Mouse (Mus musculus): ENCODE data around the gene Arfrp1. TPM values are rescaled to one million over a fixed set of nuclear protein-coding genes. Genes with fewer than 3 reads are reported as not detected.

Gene Arfrp1
- polyA plus RNA-seq, 1 experiment from 2014 or later = 65.8 TPM

DNA sequence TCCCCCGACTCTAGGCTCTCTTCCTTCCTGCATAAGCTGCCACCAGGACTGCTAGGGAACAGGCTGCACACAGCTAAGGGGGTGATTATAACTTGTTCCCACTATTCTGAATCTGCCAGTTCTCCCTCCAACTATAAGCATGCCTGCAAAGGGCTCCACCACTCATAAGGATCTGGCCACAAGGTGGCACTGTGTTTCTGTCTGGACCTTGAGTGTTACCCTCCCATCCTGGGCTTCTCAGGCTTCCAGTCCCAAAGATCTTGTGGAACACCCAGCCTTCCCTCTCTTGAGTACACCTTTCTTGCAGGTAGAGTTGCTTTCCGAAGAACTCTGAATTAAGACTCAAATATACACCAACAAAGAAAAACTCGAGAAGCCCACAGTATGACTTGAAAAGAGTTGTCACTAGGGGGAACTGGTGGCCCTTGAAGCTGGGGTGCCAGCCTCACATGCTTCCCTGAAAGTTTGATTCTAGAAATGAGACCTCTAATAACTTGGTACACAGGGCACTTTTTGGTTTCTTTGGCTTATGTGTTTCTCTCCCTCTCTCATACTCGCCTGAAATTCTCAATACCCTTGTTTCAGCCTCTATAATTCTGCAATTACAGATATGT is 27.5 kb upstream of the Arfrp1 start:
- Histone ChIP-seq H3K9me3 (ENCODE audit: control insufficient read depth, low read length) (no peaks in the 10 kb centered on the region), H3K27ac (replicated peaks; ENCODE audit: low read depth, low read length) (no peak overlapping the region), H3K4me3 (replicated peaks; ENCODE audit: low read depth, low read length) (no peak overlapping the region), H3K4me2 (ENCODE audit: low read length) (no peak overlapping the region), H3K9ac (replicated peaks; ENCODE audit: low read length) (no peak overlapping the region), H3K36me3 (ENCODE audit: control insufficient read depth, insufficient read depth, low read length) (peaks cover 27% of the 10 kb centered on the region), H3K4me1 (ENCODE audit: control insufficient read depth, insufficient read depth, low read length) (no peaks in the 10 kb centered on the region), H3K27me3 (ENCODE audit: control insufficient read depth, insufficient read depth, low read length) (no peaks in the 10 kb centered on the region)
- WGBS = 34% methylated on average over 4 of the region's 4 CpGs
- ATAC-seq (ENCODE audit: low FRiP score, low TSS enrichment) = peak; percentile 62; the same call in 1 of the 2 replicates
- DNase-seq = peak; percentile 94

DNA sequence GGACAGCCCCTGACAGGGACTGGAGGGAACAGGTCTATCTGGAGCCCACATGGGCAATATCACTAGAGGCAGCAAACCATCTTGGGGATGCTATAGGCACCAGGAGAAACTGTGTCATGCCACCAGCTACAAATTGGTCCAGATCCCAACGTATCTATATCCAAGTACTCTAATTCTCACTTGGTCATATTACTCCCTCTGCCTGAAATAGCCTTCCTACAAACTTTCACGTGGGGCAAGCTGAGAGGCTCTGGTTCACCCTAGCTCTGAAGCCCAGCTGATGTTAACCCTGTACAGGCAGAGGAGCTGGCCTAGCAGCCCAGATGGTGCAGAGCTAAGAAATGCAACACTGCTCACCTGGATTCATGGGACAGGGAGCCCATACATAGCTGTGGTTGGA is 26.3 kb upstream of the Arfrp1 start:
- Histone ChIP-seq H3K4me3 (replicated peaks; ENCODE audit: low read depth, low read length) (no peak overlapping the region), H3K9ac (replicated peaks; ENCODE audit: low read length) (no peak overlapping the region), H3K4me2 (ENCODE audit: low read length) (no peak overlapping the region), H3K27me3 (ENCODE audit: control insufficient read depth, insufficient read depth, low read length) (no peaks in the 10 kb centered on the region), H3K9me3 (ENCODE audit: control insufficient read depth, low read length) (no peaks in the 10 kb centered on the region), H3K4me1 (ENCODE audit: control insufficient read depth, insufficient read depth, low read length) (no peaks in the 10 kb centered on the region), H3K36me3 (ENCODE audit: control insufficient read depth, insufficient read depth, low read length) (peaks cover 36% of the 10 kb centered on the region), H3K27ac (replicated peaks; ENCODE audit: low read depth, low read length) (no peak overlapping the region)
- WGBS = 81% methylated on average over 2 of the region's 2 CpGs
- ATAC-seq (ENCODE audit: low FRiP score, low TSS enrichment) = no peak
- DNase-seq = no peak

- no peaks in the 10 kb centered on the region for H3K9me3 ChIP-seq (ENCODE audit: control insufficient read depth, low read length)
- H3K4me2 ChIP-seq (ENCODE audit: low read length) = no peak overlapping the region
- H3K4me1 ChIP-seq (ENCODE audit: control insufficient read depth, insufficient read depth, low read length) = no peaks in the 10 kb centered on the region
- H3K36me3 ChIP-seq (ENCODE audit: control insufficient read depth, insufficient read depth, low read length) = peaks cover 37% of the 10 kb centered on the region
- ATAC-seq (ENCODE audit: low FRiP score, low TSS enrichment) = no peak
- H3K9ac ChIP-seq (replicated peaks; ENCODE audit: low read length) = no peak overlapping the region
- DNase-seq = no peak
- H3K27ac ChIP-seq (replicated peaks; ENCODE audit: low read depth, low read length) = no peak overlapping the region
- WGBS = 93% methylated on average over 15 of the region's 15 CpGs
- no peak overlapping the region for H3K4me3 ChIP-seq (replicated peaks; ENCODE audit: low read depth, low read length)
- no peaks in the 10 kb centered on the region for H3K27me3 ChIP-seq (ENCODE audit: control insufficient read depth, insufficient read depth, low read length)
These were observed 25.8 kb upstream of the Arfrp1 start for GRCm38 (mm10) chr2:181391022-181391421.

DNA sequence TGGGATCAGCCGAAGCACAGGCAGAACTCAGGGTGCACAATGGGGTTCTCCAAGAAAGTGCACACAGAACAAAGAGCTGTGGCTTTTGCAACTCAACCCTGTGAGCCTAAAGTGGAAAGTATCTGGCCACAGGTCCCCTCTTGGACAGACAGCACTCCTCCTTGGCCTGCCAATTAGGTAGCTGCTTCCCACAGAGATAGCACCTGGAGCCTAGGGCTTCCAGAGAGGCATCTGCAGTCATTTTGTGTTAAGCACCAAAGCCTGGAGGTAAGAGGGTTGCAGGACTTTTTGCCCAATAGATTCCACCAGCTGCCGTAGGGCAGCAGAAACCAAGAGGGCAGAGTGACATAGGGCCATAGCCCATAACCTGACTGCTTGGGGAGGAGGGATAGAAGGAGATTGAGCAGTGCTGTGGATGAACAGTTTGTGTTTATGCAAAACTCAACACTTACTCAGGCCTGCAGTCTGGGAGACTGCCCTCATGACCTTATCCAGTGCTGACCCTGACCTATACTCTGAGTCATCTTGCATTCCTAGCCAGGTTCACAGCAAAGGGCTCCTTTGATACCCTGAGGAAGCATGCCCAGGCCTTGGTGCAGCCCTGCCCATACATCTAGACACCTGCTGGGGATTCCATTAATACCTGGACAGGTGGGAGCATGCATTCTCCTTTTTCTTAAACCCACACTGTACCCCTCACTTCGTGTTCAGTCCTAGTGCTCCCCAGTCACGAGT is 25.1 kb upstream of the Arfrp1 start:
- Histone ChIP-seq H3K9me3 (ENCODE audit: control insufficient read depth, low read length) (no peaks in the 10 kb centered on the region), H3K27ac (replicated peaks; ENCODE audit: low read depth, low read length) (no peak overlapping the region), H3K4me3 (replicated peaks; ENCODE audit: low read depth, low read length) (no peak overlapping the region), H3K27me3 (ENCODE audit: control insufficient read depth, insufficient read depth, low read length) (no peaks in the 10 kb centered on the region), H3K4me1 (ENCODE audit: control insufficient read depth, insufficient read depth, low read length) (no peaks in the 10 kb centered on the region), H3K9ac (replicated peaks; ENCODE audit: low read length) (no peak overlapping the region), H3K36me3 (ENCODE audit: control insufficient read depth, insufficient read depth, low read length) (peaks cover 44% of the 10 kb centered on the region), H3K4me2 (ENCODE audit: low read length) (no peak overlapping the region)
- 77% methylated on average over 4 of the region's 4 CpGs for WGBS
- DNase-seq (no peak), ATAC-seq (ENCODE audit: low FRiP score, low TSS enrichment) (no peak)

GRCm38 (mm10) chr2:181386663-181387210 is 21.5 kb upstream of the Arfrp1 start:
- DNase-seq = no peak
- Histone ChIP-seq H3K27me3 (ENCODE audit: control insufficient read depth, insufficient read depth, low read length) (no peaks in the 10 kb centered on the region), H3K9ac (replicated peaks; ENCODE audit: low read length) (no peak overlapping the region), H3K27ac (replicated peaks; ENCODE audit: low read depth, low read length) (no peak overlapping the region), H3K4me1 (ENCODE audit: control insufficient read depth, insufficient read depth, low read length) (no peaks in the 10 kb centered on the region), H3K36me3 (ENCODE audit: control insufficient read depth, insufficient read depth, low read length) (peaks cover 72% of the 10 kb centered on the region), H3K4me3 (replicated peaks; ENCODE audit: low read depth, low read length) (no peak overlapping the region), H3K4me2 (ENCODE audit: low read length) (no peak overlapping the region), H3K9me3 (ENCODE audit: control insufficient read depth, low read length) (no peaks in the 10 kb centered on the region)
- WGBS = 82% methylated on average over 3 of the region's 4 CpGs
- no peak for ATAC-seq (ENCODE audit: low FRiP score, low TSS enrichment)

DNA sequence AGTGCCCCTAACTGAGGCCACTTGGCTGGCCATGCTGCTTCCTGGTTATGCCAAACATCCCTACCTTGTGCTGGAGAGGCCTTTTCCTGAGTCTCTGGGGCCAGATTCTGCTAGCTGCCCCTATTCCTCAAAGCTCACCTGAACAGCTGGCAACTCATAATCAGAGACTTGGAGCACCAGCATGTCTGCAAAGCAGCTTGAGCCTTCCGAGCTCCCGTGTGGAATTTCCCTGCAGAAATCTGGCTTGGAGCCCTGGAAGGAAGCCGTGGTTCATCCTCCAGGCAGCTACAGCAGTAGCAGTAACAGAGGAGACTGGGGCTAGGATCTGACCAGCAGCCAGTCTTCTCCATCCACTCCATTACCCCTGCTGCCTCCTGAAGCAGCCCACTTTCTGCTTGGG is 20.7 kb upstream of the Arfrp1 start:
- no peak for DNase-seq
- H3K9ac ChIP-seq (replicated peaks; ENCODE audit: low read length) = no peak overlapping the region
- peaks cover 72% of the 10 kb centered on the region for H3K36me3 ChIP-seq (ENCODE audit: control insufficient read depth, insufficient read depth, low read length)
- ATAC-seq (ENCODE audit: low FRiP score, low TSS enrichment) = no peak
- no peak overlapping the region for H3K4me3 ChIP-seq (replicated peaks; ENCODE audit: low read depth, low read length)
- no peak overlapping the region for H3K27ac ChIP-seq (replicated peaks; ENCODE audit: low read depth, low read length)
- no peak overlapping the region for H3K4me2 ChIP-seq (ENCODE audit: low read length)
- H3K27me3 ChIP-seq (ENCODE audit: control insufficient read depth, insufficient read depth, low read length) = no peaks in the 10 kb centered on the region
- 97% methylated on average over 3 of the region's 3 CpGs for WGBS
- no peaks in the 10 kb centered on the region for H3K4me1 ChIP-seq (ENCODE audit: control insufficient read depth, insufficient read depth, low read length)
- no peaks in the 10 kb centered on the region for H3K9me3 ChIP-seq (ENCODE audit: control insufficient read depth, low read length)

DNA sequence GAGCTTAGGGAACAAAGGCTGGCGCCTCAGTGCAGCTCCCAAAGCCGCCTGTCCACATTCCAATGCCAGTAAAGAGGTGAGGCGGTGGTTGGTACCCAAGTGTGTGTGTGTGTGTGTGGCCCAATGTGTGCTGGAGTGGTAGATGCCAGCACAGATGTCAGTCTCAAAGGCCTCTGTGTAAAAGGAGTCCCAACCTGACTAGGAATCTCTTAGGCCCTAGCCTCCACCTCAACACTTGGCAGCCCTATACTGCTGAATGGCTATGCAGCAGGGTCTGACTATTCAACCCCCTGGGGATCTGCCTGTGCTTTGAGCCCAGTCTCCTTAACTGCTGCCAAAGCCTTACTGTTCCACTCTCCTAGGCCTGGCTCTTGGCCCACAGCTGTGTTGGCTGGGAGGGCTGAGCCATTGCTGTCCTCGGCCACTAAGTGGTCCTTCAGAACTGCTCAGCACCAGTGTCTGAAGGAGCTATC is 19.8 kb upstream of the Arfrp1 start:
- 93% methylated on average over 4 of the region's 4 CpGs for WGBS
- no peak for ATAC-seq (ENCODE audit: low FRiP score, low TSS enrichment)

DNA sequence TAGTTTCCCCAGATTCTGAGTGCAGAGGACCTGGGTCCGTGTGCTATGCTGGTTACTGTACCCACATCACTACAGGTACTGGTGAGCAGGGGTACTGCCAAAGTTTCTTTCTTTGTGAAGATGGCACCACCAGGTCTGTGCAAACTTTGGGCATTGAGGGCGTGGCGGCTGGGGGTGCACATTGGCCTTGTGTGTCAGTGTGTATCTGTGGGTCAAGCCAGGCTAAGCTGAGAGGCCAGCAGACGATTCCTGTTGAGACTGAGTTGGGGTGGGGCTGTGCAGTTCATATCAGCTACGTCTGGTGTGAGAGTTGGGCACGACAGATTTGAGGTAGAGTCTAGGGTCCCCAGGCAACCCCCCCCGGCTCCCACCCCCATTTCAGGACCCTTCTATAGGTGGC is 19.3 kb upstream of the Arfrp1 start:
- no peak overlapping the region for H3K27ac ChIP-seq (replicated peaks; ENCODE audit: low read depth, low read length)
- H3K4me2 ChIP-seq (ENCODE audit: low read length) = no peak overlapping the region
- WGBS = 87% methylated on average over 7 of the region's 7 CpGs
- H3K4me1 ChIP-seq (ENCODE audit: control insufficient read depth, insufficient read depth, low read length) = no peaks in the 10 kb centered on the region
- H3K9me3 ChIP-seq (ENCODE audit: control insufficient read depth, low read length) = no peaks in the 10 kb centered on the region
- no peak overlapping the region for H3K4me3 ChIP-seq (replicated peaks; ENCODE audit: low read depth, low read length)
- DNase-seq = no peak
- H3K27me3 ChIP-seq (ENCODE audit: control insufficient read depth, insufficient read depth, low read length) = no peaks in the 10 kb centered on the region
- peaks cover 76% of the 10 kb centered on the region for H3K36me3 ChIP-seq (ENCODE audit: control insufficient read depth, insufficient read depth, low read length)
- H3K9ac ChIP-seq (replicated peaks; ENCODE audit: low read length) = no peak overlapping the region
- ATAC-seq (ENCODE audit: low FRiP score, low TSS enrichment) = no peak

More for the DNA sequence above, 19.8 kb upstream of the Arfrp1 start:
- Histone ChIP-seq H3K9ac (replicated peaks; ENCODE audit: low read length) (no peak overlapping the region), H3K4me2 (ENCODE audit: low read length) (no peak overlapping the region), H3K27ac (replicated peaks; ENCODE audit: low read depth, low read length) (no peak overlapping the region), H3K9me3 (ENCODE audit: control insufficient read depth, low read length) (no peaks in the 10 kb centered on the region), H3K4me1 (ENCODE audit: control insufficient read depth, insufficient read depth, low read length) (no peaks in the 10 kb centered on the region), H3K36me3 (ENCODE audit: control insufficient read depth, insufficient read depth, low read length) (peaks cover 72% of the 10 kb centered on the region), H3K27me3 (ENCODE audit: control insufficient read depth, insufficient read depth, low read length) (no peaks in the 10 kb centered on the region), H3K4me3 (replicated peaks; ENCODE audit: low read depth, low read length) (no peak overlapping the region)
- DNase-seq = peak; percentile 31

Data from midbrain, embryonic 14.5 days (tissue).